Mouse (Mus musculus): ENCODE measurements at regions not wholly inside any gene's neighbourhood (a gene's known extent, or its start where the extent isn't known, plus 50 kb on each side); places are given as distances from the start of the nearest gene placed in this dataset.

DNA sequence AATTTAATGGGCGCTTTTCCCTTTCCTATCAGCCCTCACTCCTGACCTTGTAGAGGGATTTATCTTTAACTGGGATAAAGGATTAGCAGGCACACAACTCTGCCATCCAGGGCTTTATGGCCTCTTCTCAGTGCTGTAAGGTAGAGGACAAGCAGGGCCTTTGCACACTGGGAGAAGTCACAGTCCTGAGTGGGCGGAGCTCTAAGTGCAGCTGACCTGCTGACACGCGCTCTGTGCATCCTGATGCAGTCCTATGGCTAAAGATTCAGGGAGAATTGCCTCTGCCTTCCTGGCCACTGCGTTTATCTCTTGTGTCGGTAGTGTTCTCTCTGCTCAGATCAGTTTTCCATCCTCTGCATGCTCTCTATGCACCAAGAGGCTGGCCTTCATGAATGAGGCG, 566.9 kb downstream of the Tmem132b start:
- Histone ChIP-seq H3K9ac (ENCODE audit: low read depth, low read length, severe bottlenecking) (no peak overlapping the region), H3K4me1 (ENCODE audit: control insufficient read depth, insufficient read depth, low read length) (no peaks in the 10 kb centered on the region), H3K4me3 (replicated peaks; ENCODE audit: low read length) (no peak overlapping the region), H3K9me3 (ENCODE audit: control insufficient read depth, low read length) (no peaks in the 10 kb centered on the region), H3K4me2 (replicated peaks; ENCODE audit: low read depth, low read length, severe bottlenecking) (no peak overlapping the region), H3K27ac (replicated peaks; ENCODE audit: low read depth, low read length) (no peak overlapping the region), H3K36me3 (ENCODE audit: control insufficient read depth, insufficient read depth, low read length) (no peaks in the 10 kb centered on the region), H3K27me3 (ENCODE audit: control insufficient read depth, insufficient read depth, low read length) (no peaks in the 10 kb centered on the region)
- 68% methylated on average over 7 of the region's 7 CpGs for WGBS
- DNase-seq (ENCODE audit: low spot score) (no peak), ATAC-seq (ENCODE audit: low FRiP score, low read depth) (no peak)
- TF ChIP-seq POLR2A (IDR thresholded peaks at IDR 0.05; ENCODE audit: borderline replicate concordance, extremely low read depth, insufficient read depth, insufficient read length), result no peak

DNA sequence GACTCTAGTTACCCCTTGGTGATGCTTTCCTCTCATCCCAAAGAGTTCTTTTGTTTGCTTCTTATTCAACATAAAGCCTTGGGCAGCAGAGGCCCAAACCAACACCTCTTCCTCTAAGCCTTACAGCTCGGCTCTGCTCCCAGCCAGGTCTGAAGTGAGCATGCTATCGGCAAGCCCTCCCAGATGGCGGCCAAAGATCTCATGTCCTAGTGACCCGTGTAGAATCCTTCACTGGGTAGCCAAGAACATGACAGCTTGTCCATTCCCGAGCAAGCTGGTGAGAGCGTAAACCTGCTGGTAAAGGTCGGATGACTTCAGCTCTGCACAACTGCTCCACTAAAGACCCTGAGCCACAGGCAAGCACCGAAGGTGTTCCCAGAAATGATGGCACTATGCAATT, 568.4 kb downstream of the Tmem132b start:
- Histone ChIP-seq H3K4me2 (replicated peaks; ENCODE audit: low read depth, low read length, severe bottlenecking) (no peak overlapping the region), H3K27me3 (ENCODE audit: control insufficient read depth, insufficient read depth, low read length) (no peaks in the 10 kb centered on the region), H3K27ac (replicated peaks; ENCODE audit: low read depth, low read length) (no peak overlapping the region), H3K4me3 (replicated peaks; ENCODE audit: low read length) (no peak overlapping the region), H3K9me3 (ENCODE audit: control insufficient read depth, low read length) (no peaks in the 10 kb centered on the region), H3K36me3 (ENCODE audit: control insufficient read depth, insufficient read depth, low read length) (no peaks in the 10 kb centered on the region), H3K4me1 (ENCODE audit: control insufficient read depth, insufficient read depth, low read length) (no peaks in the 10 kb centered on the region), H3K9ac (ENCODE audit: low read depth, low read length, severe bottlenecking) (no peak overlapping the region)
- 76% methylated on average over 8 of the region's 8 CpGs for WGBS
- ATAC-seq (ENCODE audit: low FRiP score, low read depth) (no peak), DNase-seq (ENCODE audit: low spot score) (no peak)
- no peak for TF ChIP-seq POLR2A (IDR thresholded peaks at IDR 0.05; ENCODE audit: borderline replicate concordance, extremely low read depth, insufficient read depth, insufficient read length)

DNA sequence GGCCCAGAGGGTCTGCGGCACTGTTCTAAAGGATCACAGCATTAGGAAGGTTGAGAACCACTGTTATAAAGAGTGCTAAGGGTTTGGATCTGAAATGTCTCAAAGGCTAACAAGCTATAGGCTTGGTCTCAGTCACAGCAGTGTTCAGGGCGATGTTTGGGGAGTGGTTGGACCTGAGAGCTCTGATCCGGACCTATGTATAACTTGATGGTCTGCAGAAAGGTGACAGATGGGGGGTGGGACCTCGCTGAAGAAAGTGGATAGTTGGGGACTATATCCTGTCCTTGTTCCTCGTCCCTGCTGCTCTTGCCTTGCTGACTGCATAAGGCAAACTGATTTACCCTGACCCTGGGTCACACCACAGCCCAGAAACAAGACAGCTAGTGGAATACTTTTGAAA, 572.9 kb downstream of the Tmem132b start:
- H3K36me3 ChIP-seq (ENCODE audit: control insufficient read depth, insufficient read depth, low read length), result no peaks in the 10 kb centered on the region
- H3K27me3 ChIP-seq (ENCODE audit: control insufficient read depth, insufficient read depth, low read length), result no peaks in the 10 kb centered on the region
- ATAC-seq (ENCODE audit: low FRiP score, low read depth) (no peak), DNase-seq (ENCODE audit: low spot score) (no peak)
- no peaks in the 10 kb centered on the region for H3K9me3 ChIP-seq (ENCODE audit: control insufficient read depth, low read length)
- no peaks in the 10 kb centered on the region for H3K4me1 ChIP-seq (ENCODE audit: control insufficient read depth, insufficient read depth, low read length)
- H3K4me2 ChIP-seq (replicated peaks; ENCODE audit: low read depth, low read length, severe bottlenecking), result no peak overlapping the region
- H3K27ac ChIP-seq (replicated peaks; ENCODE audit: low read depth, low read length), result no peak overlapping the region
- H3K4me3 ChIP-seq (replicated peaks; ENCODE audit: low read length), result no peak overlapping the region
- WGBS, result 74% methylated on average over 5 of the region's 5 CpGs
- no peak for TF ChIP-seq POLR2A (IDR thresholded peaks at IDR 0.05; ENCODE audit: borderline replicate concordance, extremely low read depth, insufficient read depth, insufficient read length)
- H3K9ac ChIP-seq (ENCODE audit: low read depth, low read length, severe bottlenecking), result no peak overlapping the region

DNA sequence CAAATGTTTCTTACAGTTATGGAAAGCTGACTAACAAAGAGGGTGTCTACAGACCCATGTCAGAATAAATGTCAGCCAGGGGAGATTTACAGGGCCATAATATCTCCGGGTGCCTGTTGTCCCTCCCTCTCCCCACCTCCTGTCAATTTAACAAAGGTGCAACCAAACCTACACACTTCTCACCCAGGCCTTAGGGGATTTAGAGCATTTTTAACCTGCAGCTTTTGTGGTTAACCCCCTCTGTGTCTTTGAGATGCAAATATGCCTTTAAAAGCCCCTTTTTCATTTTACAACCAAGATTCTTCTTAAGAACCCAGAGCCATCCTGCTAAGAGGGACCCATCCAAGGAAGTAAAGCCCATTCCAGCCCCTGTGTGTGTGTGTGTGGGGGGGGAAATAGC, 573.3 kb downstream of the Tmem132b start:
- Histone ChIP-seq H3K4me2 (replicated peaks; ENCODE audit: low read depth, low read length, severe bottlenecking) (no peak overlapping the region), H3K36me3 (ENCODE audit: control insufficient read depth, insufficient read depth, low read length) (no peaks in the 10 kb centered on the region), H3K9ac (ENCODE audit: low read depth, low read length, severe bottlenecking) (no peak overlapping the region), H3K27me3 (ENCODE audit: control insufficient read depth, insufficient read depth, low read length) (no peaks in the 10 kb centered on the region), H3K27ac (replicated peaks; ENCODE audit: low read depth, low read length) (no peak overlapping the region), H3K4me3 (replicated peaks; ENCODE audit: low read length) (no peak overlapping the region), H3K4me1 (ENCODE audit: control insufficient read depth, insufficient read depth, low read length) (no peaks in the 10 kb centered on the region), H3K9me3 (ENCODE audit: control insufficient read depth, low read length) (no peaks in the 10 kb centered on the region)
- TF ChIP-seq POLR2A (IDR thresholded peaks at IDR 0.05; ENCODE audit: borderline replicate concordance, extremely low read depth, insufficient read depth, insufficient read length), result no peak
- 55% methylated on average over 1 of the region's 1 CpGs for WGBS
- DNase-seq (ENCODE audit: low spot score), result no peak
- ATAC-seq (ENCODE audit: low FRiP score, low read depth), result no peak

DNA sequence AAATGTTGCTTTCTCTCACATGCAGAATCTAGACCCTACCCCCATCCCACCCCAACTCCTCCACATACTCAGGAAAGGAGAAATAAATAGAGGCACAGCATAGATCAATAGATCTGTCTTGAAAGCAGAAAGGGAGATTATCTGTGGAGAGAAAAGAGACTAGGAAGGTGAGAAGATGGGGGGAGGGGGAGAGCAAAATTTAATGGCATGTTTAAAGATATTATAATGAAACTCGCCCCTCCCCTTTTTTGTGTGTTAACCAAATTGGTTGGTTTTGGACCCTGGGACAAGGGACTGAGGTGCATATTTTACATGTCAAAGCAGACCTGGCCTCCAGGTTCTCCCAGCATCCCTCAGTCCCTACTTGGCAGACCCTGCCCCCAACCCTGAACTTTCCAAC, 573.9 kb downstream of the Tmem132b start:
- DNase-seq (ENCODE audit: low spot score) (no peak), ATAC-seq (ENCODE audit: low FRiP score, low read depth) (no peak)
- Histone ChIP-seq H3K27ac (replicated peaks; ENCODE audit: low read depth, low read length) (no peak overlapping the region), H3K27me3 (ENCODE audit: control insufficient read depth, insufficient read depth, low read length) (no peaks in the 10 kb centered on the region), H3K4me2 (replicated peaks; ENCODE audit: low read depth, low read length, severe bottlenecking) (no peak overlapping the region), H3K4me3 (replicated peaks; ENCODE audit: low read length) (no peak overlapping the region), H3K36me3 (ENCODE audit: control insufficient read depth, insufficient read depth, low read length) (no peaks in the 10 kb centered on the region), H3K4me1 (ENCODE audit: control insufficient read depth, insufficient read depth, low read length) (no peaks in the 10 kb centered on the region), H3K9ac (ENCODE audit: low read depth, low read length, severe bottlenecking) (no peak overlapping the region), H3K9me3 (ENCODE audit: control insufficient read depth, low read length) (no peaks in the 10 kb centered on the region)
- 83% methylated on average over 1 of the region's 1 CpGs for WGBS
- no peak for TF ChIP-seq POLR2A (IDR thresholded peaks at IDR 0.05; ENCODE audit: borderline replicate concordance, extremely low read depth, insufficient read depth, insufficient read length)

DNA sequence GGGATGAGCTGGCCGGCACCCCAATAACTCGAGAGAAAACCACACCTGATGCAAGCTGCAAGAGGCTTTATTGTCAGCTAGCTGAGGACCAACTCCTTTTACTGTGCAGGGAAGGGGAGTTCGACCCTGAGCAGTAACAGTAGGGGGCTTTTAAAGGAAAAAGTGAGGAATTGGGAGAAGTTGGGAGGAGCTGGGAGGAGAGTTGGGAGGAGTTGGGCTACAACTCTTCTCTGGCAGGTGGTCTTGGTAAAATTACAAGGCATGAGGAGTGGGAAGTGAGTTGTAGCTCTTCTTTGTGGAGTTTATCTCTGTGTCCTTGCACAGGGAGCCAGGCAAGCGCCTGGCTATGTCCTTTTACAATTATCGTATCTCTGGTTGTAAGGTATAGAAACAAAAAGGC, 575.4 kb downstream of the Tmem132b start:
- ATAC-seq (ENCODE audit: low FRiP score, low read depth) (no peak), DNase-seq (ENCODE audit: low spot score) (no peak)
- no peak for TF ChIP-seq POLR2A (IDR thresholded peaks at IDR 0.05; ENCODE audit: borderline replicate concordance, extremely low read depth, insufficient read depth, insufficient read length)
- Histone ChIP-seq H3K4me3 (replicated peaks; ENCODE audit: low read length) (no peak overlapping the region), H3K27ac (replicated peaks; ENCODE audit: low read depth, low read length) (no peak overlapping the region), H3K9ac (ENCODE audit: low read depth, low read length, severe bottlenecking) (no peak overlapping the region), H3K27me3 (ENCODE audit: control insufficient read depth, insufficient read depth, low read length) (no peaks in the 10 kb centered on the region), H3K4me2 (replicated peaks; ENCODE audit: low read depth, low read length, severe bottlenecking) (no peak overlapping the region), H3K4me1 (ENCODE audit: control insufficient read depth, insufficient read depth, low read length) (no peaks in the 10 kb centered on the region), H3K9me3 (ENCODE audit: control insufficient read depth, low read length) (no peaks in the 10 kb centered on the region), H3K36me3 (ENCODE audit: control insufficient read depth, insufficient read depth, low read length) (no peaks in the 10 kb centered on the region)
- 77% methylated on average over 5 of the region's 5 CpGs for WGBS

All from limb, embryonic 14.5 days (tissue).